Mouse (Mus musculus) limb, embryonic 12.5 days (tissue): Measurements from ENCODE around the gene AY358078. TPM values are rescaled to one million over a fixed set of nuclear protein-coding genes. Genes with fewer than 3 reads are reported as not detected.

ENCODE experiments used
- microRNA-seq: library from miRNA; unstranded; fragments of <30 nt; microRNA quantifications from one replicate; pipeline ENCODE4, GENCODE M21; 2017
- polyA plus RNA-seq: library from polyadenylated mRNA; unstranded; fragments of >200 nt; fragmentation: Nextera tagmentation; extraction: Ambion mirVana; gene quantifications from 2 replicates; pipeline ENCODE4 v1.2.1, GENCODE M21; 2016

The AY358078 gene
- polyA plus RNA-seq, 1 experiment from 2014 or later, result not detected

Small RNAs within 50 kb of the gene (microRNA-seq; reads per million reads assigned to microRNA genes)
- not detected for gene Gm27375

Other genes starting within 250 kb of the AY358078 start
- gene Gm5622, start 247.3 kb upstream of the AY358078 start, polyA plus RNA-seq, result not detected in 2 replicates
- gene Gm17175, start 226.0 kb upstream of the AY358078 start, polyA plus RNA-seq, result not detected in 2 replicates
- gene Gm17174, start 207.9 kb upstream of the AY358078 start, polyA plus RNA-seq, result not detected in 2 replicates
- gene Gm17078, start 188.7 kb upstream of the AY358078 start, polyA plus RNA-seq, result not detected in 2 replicates
- not detected in 2 replicates for gene Gm4181, start 164.4 kb upstream of the AY358078 start, polyA plus RNA-seq
- gene Gm17079, start 104.6 kb upstream of the AY358078 start, polyA plus RNA-seq, result not detected in 2 replicates
- not detected in 2 replicates for gene Gm5800, start 82.9 kb upstream of the AY358078 start, polyA plus RNA-seq
- not detected in 2 replicates for gene Ang4, start 26.5 kb upstream of the AY358078 start, polyA plus RNA-seq
- not detected in 2 replicates for gene Ear6, start 53.7 kb downstream of the AY358078 start, polyA plus RNA-seq
- gene Mettl17, start 84.8 kb downstream of the AY358078 start, polyA plus RNA-seq, result 59.9 and 64.0 TPM in 2 replicates
- gene Slc39a2, start 92.8 kb downstream of the AY358078 start, polyA plus RNA-seq, result 0.48 and 0.74 TPM in 2 replicates
- gene Ndrg2, start 114.1 kb downstream of the AY358078 start, polyA plus RNA-seq, result 35.4 and 35.7 TPM in 2 replicates
- gene Tppp2, start 118.4 kb downstream of the AY358078 start, polyA plus RNA-seq, result not detected in 2 replicates
- not detected in 2 replicates for gene Rnase13, start 122.7 kb downstream of the AY358078 start, polyA plus RNA-seq
- gene Arhgef40, start 184.7 kb downstream of the AY358078 start, polyA plus RNA-seq, result 241 and 253 TPM in 2 replicates
- gene Tmem253, start 215.6 kb downstream of the AY358078 start, polyA plus RNA-seq, result 1.00 and 1.2 TPM in 2 replicates
- 51.7 and 60.9 TPM in 2 replicates for gene Zfp219, start 220.7 kb downstream of the AY358078 start, polyA plus RNA-seq
- gene Olfr221, start 242.4 kb downstream of the AY358078 start, polyA plus RNA-seq, result not detected in 2 replicates